Comparison of ENCODE assay signal across 15 mouse cellular contexts in the genomic region with DNA sequence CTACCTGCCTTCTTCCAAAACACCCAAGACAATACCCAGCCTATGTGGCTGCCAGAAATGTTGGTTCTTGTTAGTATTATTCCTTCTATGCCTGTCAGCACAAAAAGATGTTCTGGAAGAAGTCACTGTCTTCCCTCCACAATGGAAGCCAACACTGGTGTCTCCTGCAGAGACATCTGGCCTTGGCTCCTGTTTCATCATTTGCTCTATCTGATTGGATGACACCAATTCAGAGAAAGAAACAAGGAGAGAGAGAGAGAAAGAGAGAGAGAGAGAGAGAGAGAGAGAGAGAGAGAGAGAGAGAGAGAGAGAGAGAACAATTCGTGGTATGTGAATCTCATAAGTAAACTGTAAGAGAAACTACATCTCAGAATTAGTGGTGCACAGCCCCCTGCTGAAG.
"Had no signal": no experiment of that assay in that cellular context is flagged by ENCODE, and none has a peak within 500 bp of the region (broad histone marks: within the 10 kb centered on the region; RNA-seq: fewer than 3 reads in every experiment).

No protein-coding gene starts in this region.

- ATAC-seq: intestine, postnatal 0 days; lung, postnatal 0 days; midbrain, embryonic 13.5 days; midbrain, embryonic 16.5 days had no signal

- DNase-seq: kidney, adult 2 months; kidney, postnatal 25 days; layer of hippocampus, postnatal 36 days; lung, embryonic 14.5 days; thymus, adult 18-20 months; thymus, postnatal 36 days had no signal

- H3K36me3 ChIP-seq: midbrain, embryonic 13.5 days had no signal

- H3K27ac ChIP-seq: kidney, postnatal 0 days; layer of hippocampus, adult 2 months; left cerebral cortex, adult 2 months; liver, embryonic 14.5 days; macrophage; midbrain, embryonic 13.5 days had no signal

- H3K4me2 ChIP-seq: lung, embryonic 14.5 days; midbrain, embryonic 13.5 days had no signal

- H3K9me3 ChIP-seq: midbrain, embryonic 13.5 days had no signal

- H3K4me3 ChIP-seq: layer of hippocampus, adult 2 months; left cerebral cortex, adult 2 months; midbrain, embryonic 13.5 days had no signal

- H3K9ac ChIP-seq: liver, embryonic 14.5 days; lung, embryonic 14.5 days; midbrain, embryonic 13.5 days had no signal

- H3K27me3 ChIP-seq: midbrain, embryonic 13.5 days had no signal
